Mouse (Mus musculus): ENCODE measurements around the gene Plrg1.

Plrg1 gene

GRCm38 (mm10) chr3:83055281-83056038 is at the start of gene Plrg1:
Gene Plrg1 (plus strand): TSS chr3:83055522.
- in situ Hi-C loops (cut with MboI, MseI) = loop anchor here (25.0 kb wide), 1 partner anchor 693 kb away; the partner anchor contains the start of gene Map9 (in 2 of the 2)

GRCm38 (mm10) chr3:83007557-83007956 is 47.8 kb upstream of the Plrg1 start, which contains the start of gene Fgg:
Gene Fgg (plus strand): TSS chr3:83007724.
- in situ Hi-C loops (cut with MboI, MseI) = loop anchor here in 1 of 2 experiments (5.0 to 10.0 kb wide), 2 partner anchors 45 to 687 kb away; no protein-coding TSS in a partner anchor

- in situ Hi-C loops (cut with MboI, MseI) = loop anchor here in 1 of 2 experiments (5.0 kb wide), 1 partner anchor 42 kb away; no protein-coding TSS in a partner anchor
These were observed 45.0 kb upstream of the Plrg1 start for GRCm38 (mm10) chr3:83010291-83010690.

GRCm38 (mm10) chr3:83011136-83011535 is 44.2 kb upstream of the Plrg1 start:
- in situ Hi-C loops (cut with MboI, MseI) = loop anchor here in 1 of 2 experiments (5.0 kb wide), 1 partner anchor 41 kb away; no protein-coding TSS in a partner anchor

GRCm38 (mm10) chr3:83011565-83011964 is 43.8 kb upstream of the Plrg1 start:
- in situ Hi-C loops (cut with MboI, MseI) = loop anchor here in 1 of 2 experiments (5.0 kb wide), 1 partner anchor 41 kb away; no protein-coding TSS in a partner anchor

- in situ Hi-C loops (cut with MboI, MseI) = loop anchor here in 1 of 2 experiments (5.0 kb wide), 1 partner anchor 40 kb away; no protein-coding TSS in a partner anchor
These were observed 42.7 kb upstream of the Plrg1 start for GRCm38 (mm10) chr3:83012636-83013035.

DNA sequence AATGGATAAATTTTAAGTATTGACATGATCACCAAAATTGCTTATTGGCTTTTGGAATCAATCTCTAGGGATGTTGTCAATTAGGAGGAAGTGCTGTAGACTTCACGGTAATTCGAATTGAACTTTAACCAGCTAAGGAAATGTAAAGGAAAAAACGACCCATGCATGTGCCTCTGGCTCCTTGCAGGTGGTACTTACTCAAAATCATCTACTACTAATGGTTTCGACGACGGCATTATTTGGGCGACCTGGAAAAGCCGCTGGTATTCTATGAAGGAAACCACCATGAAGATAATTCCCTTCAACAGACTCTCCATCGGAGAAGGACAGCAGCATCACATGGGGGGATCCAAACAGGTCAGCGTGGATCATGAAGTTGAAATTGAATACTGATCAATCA is 41.4 kb upstream of the Plrg1 start:
- in situ Hi-C loops (cut with MboI, MseI) = loop anchor here in 1 of 2 experiments (5.0 kb wide), 1 partner anchor 38 kb away; no protein-coding TSS in a partner anchor

DNA sequence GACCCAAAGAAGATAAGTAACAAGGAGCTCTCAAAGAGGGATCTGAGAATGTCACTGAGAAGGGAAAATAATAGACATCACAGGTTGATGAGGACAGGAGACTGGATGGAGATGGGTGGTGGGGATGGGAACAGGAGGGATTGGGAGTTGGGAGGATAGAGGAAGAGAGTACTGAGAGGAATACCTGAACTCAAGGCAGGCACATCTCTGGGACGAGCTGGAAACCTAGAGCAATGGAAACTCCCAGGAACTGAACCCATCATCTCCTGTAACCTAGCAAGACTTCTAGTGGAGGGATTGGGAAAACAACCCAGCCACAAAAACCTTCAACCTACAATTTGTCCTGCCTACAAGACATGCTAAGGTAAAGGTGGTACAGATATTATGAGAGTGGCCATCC is 39.1 kb upstream of the Plrg1 start:
- in situ Hi-C loops (cut with MboI, MseI) = no loop called here

DNA sequence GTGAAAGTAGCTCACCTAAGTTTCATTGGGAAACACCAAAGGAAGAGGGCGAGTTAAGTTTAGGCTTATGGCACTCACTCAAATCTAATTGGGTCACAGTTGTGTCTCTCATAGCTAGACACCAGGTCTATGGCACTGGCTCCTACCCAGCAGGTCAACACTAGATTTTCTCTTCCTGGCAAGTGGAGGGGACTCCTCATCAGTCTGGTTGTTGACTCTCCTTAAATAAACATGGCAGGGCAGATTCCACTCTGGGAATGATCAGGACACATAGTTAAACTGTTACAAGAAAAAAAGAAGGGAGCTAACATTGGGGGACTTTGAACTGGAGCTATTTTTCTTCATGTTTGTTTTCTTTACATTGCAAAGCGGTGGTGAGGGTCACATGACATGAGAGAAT is 34.9 kb upstream of the Plrg1 start:
- in situ Hi-C loops (cut with MboI, MseI) = no loop called here

DNA sequence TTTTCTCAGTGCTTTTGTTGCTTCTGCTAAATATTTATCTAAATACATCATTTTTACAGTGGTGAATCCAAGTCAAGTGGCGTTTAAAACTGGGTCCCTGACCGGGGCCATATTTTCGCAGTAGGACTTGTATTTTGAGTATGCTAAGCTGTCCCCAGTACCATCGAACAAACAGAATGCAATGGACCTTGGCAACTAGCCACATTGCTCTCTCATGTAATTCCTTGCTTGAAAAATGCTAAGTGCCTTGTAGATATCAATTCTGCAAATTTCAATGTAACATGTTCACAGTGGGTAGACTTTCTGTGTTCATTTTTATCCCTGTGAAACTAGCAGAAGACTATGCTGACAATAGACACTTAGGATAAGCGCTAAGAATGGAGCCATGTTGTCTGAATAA is 34.1 kb upstream of the Plrg1 start:
- in situ Hi-C loops (cut with MboI, MseI) = no loop called here

DNA sequence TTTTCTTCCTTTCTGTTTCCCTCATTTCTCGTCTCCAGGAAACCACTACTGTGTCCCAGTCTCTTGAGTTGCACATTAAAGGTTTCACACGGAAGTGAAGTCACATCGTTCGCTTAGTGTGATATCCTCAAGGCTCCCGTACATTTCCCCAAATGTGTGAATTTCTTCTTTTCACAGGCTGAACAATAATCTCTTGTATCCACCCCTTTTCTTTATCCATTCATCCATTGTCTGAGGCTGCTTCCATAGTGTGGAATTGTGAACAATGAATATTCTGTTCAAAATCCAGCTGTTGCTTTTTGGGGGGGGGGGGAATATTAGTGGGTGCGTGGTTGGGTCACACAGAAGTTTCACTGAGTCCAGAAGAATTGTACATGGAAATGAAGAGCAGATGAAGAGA is 30.3 kb upstream of the Plrg1 start:
- in situ Hi-C loops (cut with MboI, MseI) = no loop called here

DNA sequence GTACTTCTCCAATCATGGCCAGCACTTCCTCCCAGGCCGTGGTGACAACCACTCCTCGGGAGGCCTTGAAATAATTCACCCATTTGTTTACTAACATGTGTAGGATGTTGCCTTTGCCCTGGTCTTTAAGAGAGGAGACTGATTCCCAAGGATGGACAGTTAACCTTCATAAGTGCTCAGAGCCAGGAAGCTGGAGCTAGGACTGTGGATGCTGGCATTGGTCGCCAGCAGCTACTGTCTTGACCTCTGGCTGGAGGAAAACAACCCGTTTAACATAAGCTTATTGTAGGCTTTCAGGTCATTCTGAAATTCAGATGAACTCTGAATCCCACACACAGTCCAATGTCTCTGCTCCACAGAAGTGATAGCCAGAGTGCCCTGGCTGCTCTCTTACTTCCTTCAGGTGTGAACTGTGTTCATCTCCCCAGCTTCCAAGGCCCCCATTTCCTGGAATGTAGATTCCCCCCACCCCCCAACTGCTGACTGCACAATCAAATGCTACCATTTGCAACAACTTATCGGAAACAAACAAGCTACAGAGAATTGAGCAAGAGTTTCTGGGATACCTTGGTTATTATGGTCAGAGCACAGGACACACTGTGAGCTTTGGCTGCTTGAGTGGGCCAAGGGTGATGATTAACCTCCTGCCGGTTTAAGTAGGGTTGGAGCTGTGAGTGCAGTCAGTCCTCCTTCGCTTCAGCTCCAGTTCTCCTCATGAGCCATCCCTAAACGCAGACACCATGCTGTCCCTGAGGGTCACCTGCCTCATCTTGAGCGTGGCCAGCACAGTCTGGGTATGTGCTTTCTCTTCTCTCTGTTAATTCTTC is 29.6 kb upstream of the Plrg1 start, which contains the start of gene Fga:
Gene Fga (plus strand): TSS at position 602 of the 827 bp plus-strand sequence.
- in situ Hi-C loops (cut with MboI, MseI) = no loop called here

GRCm38 (mm10) chr3:83027546-83028251 is 27.6 kb upstream of the Plrg1 start:
- in situ Hi-C loops (cut with MboI, MseI) = no loop called here

- in situ Hi-C loops (cut with MboI, MseI) = no loop called here
These were observed 25.0 kb upstream of the Plrg1 start for GRCm38 (mm10) chr3:83030331-83030730.

DNA sequence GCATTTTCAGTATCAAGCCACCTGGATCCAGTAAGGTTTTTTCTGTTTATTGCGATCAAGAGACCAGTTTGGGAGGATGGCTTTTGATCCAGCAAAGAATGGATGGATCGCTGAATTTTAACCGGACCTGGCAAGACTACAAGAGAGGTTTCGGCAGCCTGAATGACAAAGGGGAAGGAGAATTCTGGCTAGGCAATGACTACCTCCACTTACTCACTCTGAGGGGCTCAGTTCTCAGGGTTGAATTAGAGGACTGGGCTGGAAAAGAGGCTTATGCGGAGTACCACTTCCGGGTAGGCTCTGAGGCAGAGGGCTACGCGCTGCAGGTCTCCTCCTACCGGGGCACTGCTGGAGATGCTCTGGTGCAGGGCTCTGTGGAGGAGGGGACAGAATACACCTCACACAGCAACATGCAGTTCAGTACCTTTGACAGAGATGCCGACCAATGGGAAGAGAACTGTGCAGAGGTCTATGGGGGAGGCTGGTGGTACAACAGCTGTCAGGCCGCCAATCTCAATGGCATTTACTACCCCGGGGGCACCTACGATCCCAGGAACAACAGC is 22.5 kb upstream of the Plrg1 start:
- in situ Hi-C loops (cut with MboI, MseI) = no loop called here

GRCm38 (mm10) chr3:83033801-83034200 is 21.5 kb upstream of the Plrg1 start:
- in situ Hi-C loops (cut with MboI, MseI) = no loop called here

- in situ Hi-C loops (cut with MboI, MseI) = no loop called here
These were observed 16.5 kb upstream of the Plrg1 start for GRCm38 (mm10) chr3:83038865-83039264.

- in situ Hi-C loops (cut with MboI, MseI) = no loop called here
These were observed 15.7 kb upstream of the Plrg1 start for GRCm38 (mm10) chr3:83039666-83040065.

DNA sequence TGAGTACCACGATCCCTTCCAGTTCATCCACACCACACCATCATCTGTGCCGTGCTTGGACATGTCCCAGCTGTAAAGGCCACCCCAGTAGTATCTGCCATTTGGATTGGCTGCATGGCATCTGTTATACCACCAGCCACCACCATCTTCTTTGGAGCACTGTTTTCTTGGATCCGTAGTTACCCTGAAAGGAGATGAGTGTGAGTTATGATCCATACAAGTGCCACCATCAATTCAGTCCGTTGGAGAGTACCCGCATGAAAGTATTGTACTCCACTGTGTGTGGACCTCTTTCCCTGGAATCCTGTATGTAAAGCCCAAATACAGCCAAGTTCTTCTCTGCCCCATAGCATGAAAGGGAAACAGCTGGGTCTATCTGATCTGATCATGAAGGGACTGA is 12.9 kb upstream of the Plrg1 start:
- in situ Hi-C loops (cut with MboI, MseI) = no loop called here

GRCm38 (mm10) chr3:83046649-83047048 is 8.7 kb upstream of the Plrg1 start:
- in situ Hi-C loops (cut with MboI, MseI) = no loop called here

- in situ Hi-C loops (cut with MboI, MseI) = loop anchor here (5.0 to 25.0 kb wide), 3 partner anchors 37 to 687 kb away; partner anchors contain the start of genes Map9 (in 2 of the 2) and Fgg (in 1 of the 2)
These were observed 5.6 kb upstream of the Plrg1 start, which contains the start of gene Fgb for GRCm38 (mm10) chr3:83049680-83050079. Gene Fgb (minus strand): TSS chr3:83049863.

Data from T-helper 17 cell (primary cell).